Comparison of ENCODE assay signal across 22 mouse cellular contexts in the genomic region with DNA sequence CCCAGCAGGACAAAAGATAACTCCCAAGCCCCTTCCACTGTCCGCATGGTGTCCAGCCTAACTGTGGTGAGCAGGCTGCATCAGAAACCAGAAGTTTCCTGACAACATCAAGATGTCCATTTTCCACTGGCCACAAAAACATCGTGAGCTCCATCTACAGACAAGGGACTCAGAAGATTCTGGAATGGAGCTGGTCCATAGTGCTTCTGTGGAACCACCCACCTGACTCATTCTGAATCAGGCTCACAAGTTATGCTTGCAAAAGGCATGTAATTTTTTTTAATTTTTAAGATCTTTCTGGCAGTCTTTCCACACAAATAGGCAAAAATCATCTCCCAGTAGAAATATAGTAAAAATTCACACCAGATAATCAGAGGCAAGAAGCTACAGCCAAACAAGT.
"Had no signal": no experiment of that assay in that cellular context is flagged by ENCODE, and none has a peak within 500 bp of the region (broad histone marks: within the 10 kb centered on the region; RNA-seq: fewer than 3 reads in every experiment).

No protein-coding gene starts in this region.

- H3K36me3 ChIP-seq: midbrain, embryonic 15.5 days had no signal

- H3K27me3 ChIP-seq: kidney, embryonic 15.5 days; midbrain, embryonic 15.5 days; neural tube, embryonic 12.5 days; neural tube, embryonic 15.5 days; stomach, embryonic 15.5 days had no signal

- ATAC-seq: liver, postnatal 0 days; midbrain, embryonic 15.5 days had no signal

- H3K4me1 ChIP-seq: midbrain, embryonic 12.5 days; midbrain, embryonic 15.5 days had no signal

- H3K9me3 ChIP-seq: kidney, embryonic 15.5 days; midbrain, embryonic 12.5 days; midbrain, embryonic 15.5 days; neural tube, embryonic 12.5 days; neural tube, embryonic 15.5 days; stomach, embryonic 15.5 days had no signal

- H3K4me2 ChIP-seq: kidney, embryonic 15.5 days; liver, embryonic 11.5 days; lung, embryonic 14.5 days; midbrain, embryonic 12.5 days; midbrain, embryonic 15.5 days; neural tube, embryonic 12.5 days; neural tube, embryonic 15.5 days; stomach, embryonic 15.5 days had no signal

- H3K9ac ChIP-seq: kidney, embryonic 15.5 days; liver, embryonic 14.5 days; liver, postnatal 0 days; lung, embryonic 14.5 days; midbrain, embryonic 12.5 days; midbrain, embryonic 15.5 days; neural tube, embryonic 12.5 days; neural tube, embryonic 15.5 days; stomach, embryonic 15.5 days had no signal

- DNase-seq: kidney, adult 11 months; kidney, adult 8-10 months; kidney, postnatal 10 days; kidney, postnatal 36 days; liver, postnatal 0 days; lung, embryonic 14.5 days; lung, postnatal 10 days; lung, postnatal 4 days; right cerebral cortex, adult 18-20 months; right cerebral cortex, postnatal 14 days; right cerebral cortex, postnatal 4 days; spleen, adult 18-20 months; thymus, adult 18-20 months; thymus, postnatal 36 days had no signal

- H3K27ac ChIP-seq: kidney, embryonic 15.5 days; liver, embryonic 14.5 days; midbrain, embryonic 12.5 days; midbrain, embryonic 15.5 days; neural tube, embryonic 12.5 days; neural tube, embryonic 15.5 days; stomach, embryonic 15.5 days had no signal

- H3K4me3 ChIP-seq: kidney, embryonic 15.5 days; midbrain, embryonic 12.5 days; midbrain, embryonic 15.5 days; neural tube, embryonic 12.5 days; neural tube, embryonic 15.5 days; stomach, embryonic 15.5 days had no signal
